Mouse (Mus musculus): ENCODE results near the gene Trmt1l.
"Not testable (repeated sequence)": the region's sequence is repeated elsewhere in the genome, so short reads cannot be mapped to it uniquely, and the experiment has no call there.

The Trmt1l gene

GRCm38 (mm10) chr1:151428263-151429221 lies at the start of gene Trmt1l, which contains the start of gene Swt1:
TSS of gene Trmt1l (plus strand) at chr1:151428542.
TSS of gene Swt1 (minus strand) at chr1:151428455.
- DNase-seq (ENCODE audit: low spot score in 2 of 2), result peak; percentile 99

GRCm38 (mm10) chr1:151390029-151390428 lies 38.3 kb upstream of the Trmt1l start:
- DNase-seq (ENCODE audit: low spot score in 2 of 2), result no peak

- DNase-seq (ENCODE audit: low spot score in 2 of 2), result no peak
Measured at GRCm38 (mm10) chr1:151409827-151410226, 18.5 kb upstream of the Trmt1l start.

GRCm38 (mm10) chr1:151422178-151422577 lies 6.2 kb upstream of the Trmt1l start:
- no peak for DNase-seq (ENCODE audit: low spot score in 2 of 2)

GRCm38 (mm10) chr1:151426947-151427600 lies 1.3 kb upstream of the Trmt1l start:
- no peak for DNase-seq (ENCODE audit: low spot score in 2 of 2)

GRCm38 (mm10) chr1:151427888-151428262 lies 467 bp upstream of the Trmt1l start:
- DNase-seq (ENCODE audit: low spot score in 2 of 2), result no peak

- DNase-seq (ENCODE audit: low spot score in 2 of 2), result no peak
Measured at GRCm38 (mm10) chr1:151429316-151429715, 974 bp downstream of the Trmt1l start.

- no peak for DNase-seq (ENCODE audit: low spot score in 2 of 2)
Measured at GRCm38 (mm10) chr1:151435431-151435830, 7.1 kb downstream of the Trmt1l start.

GRCm38 (mm10) chr1:151449866-151450265 lies 21.5 kb downstream of the Trmt1l start:
- no peak for DNase-seq (ENCODE audit: low spot score in 2 of 2)

- DNase-seq (ENCODE audit: low spot score in 2 of 2), result no peak
Measured at GRCm38 (mm10) chr1:151450851-151451250, 22.5 kb downstream of the Trmt1l start.

- no peak for DNase-seq (ENCODE audit: low spot score in 2 of 2)
Measured at GRCm38 (mm10) chr1:151451946-151452345, 23.6 kb downstream of the Trmt1l start.

GRCm38 (mm10) chr1:151457087-151457486 lies 28.7 kb downstream of the Trmt1l start:
- DNase-seq (ENCODE audit: low spot score in 2 of 2), result no peak

- no peak for DNase-seq (ENCODE audit: low spot score in 2 of 2)
Measured at GRCm38 (mm10) chr1:151461265-151461664, 32.9 kb downstream of the Trmt1l start.

- no peak for DNase-seq (ENCODE audit: low spot score in 2 of 2)
Measured at GRCm38 (mm10) chr1:151464914-151465313, 36.6 kb downstream of the Trmt1l start.

GRCm38 (mm10) chr1:151466571-151466970 lies 38.2 kb downstream of the Trmt1l start:
- DNase-seq (ENCODE audit: low spot score in 2 of 2), result no peak

GRCm38 (mm10) chr1:151471429-151471828 lies 43.1 kb downstream of the Trmt1l start:
- no peak for DNase-seq (ENCODE audit: low spot score in 2 of 2)

GRCm38 (mm10) chr1:151472386-151472785 lies 44.0 kb downstream of the Trmt1l start:
- DNase-seq (ENCODE audit: low spot score in 2 of 2), result not testable (repeated sequence)

- no peak for DNase-seq (ENCODE audit: low spot score in 2 of 2)
Measured at GRCm38 (mm10) chr1:151482497-151482896, 54.2 kb downstream of the Trmt1l start.

- DNase-seq (ENCODE audit: low spot score in 2 of 2), result no peak
Measured at GRCm38 (mm10) chr1:151483568-151483967, 55.2 kb downstream of the Trmt1l start.

- no peak for DNase-seq (ENCODE audit: low spot score in 2 of 2)
Measured at GRCm38 (mm10) chr1:151484754-151485153, 56.4 kb downstream of the Trmt1l start.

GRCm38 (mm10) chr1:151489806-151490205 lies 61.5 kb downstream of the Trmt1l start:
- DNase-seq (ENCODE audit: low spot score in 2 of 2), result no peak

GRCm38 (mm10) chr1:151492419-151492818 lies 64.1 kb downstream of the Trmt1l start:
- DNase-seq (ENCODE audit: low spot score in 2 of 2), result no peak

- DNase-seq (ENCODE audit: low spot score in 2 of 2), result no peak
Measured at GRCm38 (mm10) chr1:151493826-151494225, 65.5 kb downstream of the Trmt1l start.

Measured in right cerebral cortex, postnatal 36 days (tissue).